Mouse (Mus musculus) kidney, postnatal 14 days (tissue): ENCODE measurements around the gene Alpk1.
A peak's percentile ranks its signal among the peaks of the same experiment; 100 is the strongest.

ENCODE experiments used
- DNase-seq: peaks from one replicate; pipeline ENCODE4 v3.0.0; 2022; ENCODE audit warnings: mixed read lengths

Alpk1 gene

GRCm38 (mm10) chr3:127743614-127744365, 36.5 kb downstream of the Alpk1 start:
- DNase-seq: no peak

- DNase-seq: no peak
These were observed 38.9 kb downstream of the Alpk1 start for GRCm38 (mm10) chr3:127741473-127741872.

- no peak for DNase-seq
These were observed 42.5 kb downstream of the Alpk1 start for GRCm38 (mm10) chr3:127737876-127738275.

GRCm38 (mm10) chr3:127735395-127735794, 44.9 kb downstream of the Alpk1 start:
- DNase-seq: no peak

- no peak for DNase-seq
These were observed 50.7 kb downstream of the Alpk1 start for GRCm38 (mm10) chr3:127729513-127730137.

GRCm38 (mm10) chr3:127728851-127729512, 51.3 kb downstream of the Alpk1 start:
- no peak for DNase-seq

GRCm38 (mm10) chr3:127728046-127728445, 52.3 kb downstream of the Alpk1 start:
- DNase-seq: no peak

GRCm38 (mm10) chr3:127720948-127721347, 59.4 kb downstream of the Alpk1 start:
- DNase-seq: peak; percentile 29

GRCm38 (mm10) chr3:127720050-127720449, 60.3 kb downstream of the Alpk1 start:
- no peak for DNase-seq

- DNase-seq: no peak
These were observed 60.7 kb downstream of the Alpk1 start for GRCm38 (mm10) chr3:127719601-127720000.

GRCm38 (mm10) chr3:127716759-127717158, 63.6 kb downstream of the Alpk1 start:
- no peak for DNase-seq

GRCm38 (mm10) chr3:127713112-127713511, 67.2 kb downstream of the Alpk1 start:
- no peak for DNase-seq

- DNase-seq: no peak
These were observed 68.8 kb downstream of the Alpk1 start for GRCm38 (mm10) chr3:127711536-127711935.

- no peak for DNase-seq
These were observed 73.2 kb downstream of the Alpk1 start for GRCm38 (mm10) chr3:127707089-127707485.

GRCm38 (mm10) chr3:127706445-127707088, 73.8 kb downstream of the Alpk1 start:
- no peak for DNase-seq

- DNase-seq: no peak
These were observed 74.5 kb downstream of the Alpk1 start for GRCm38 (mm10) chr3:127705515-127706444.

GRCm38 (mm10) chr3:127705139-127705514, 75.2 kb downstream of the Alpk1 start:
- DNase-seq: no peak

GRCm38 (mm10) chr3:127701196-127701825, 79.0 kb downstream of the Alpk1 start:
- no peak for DNase-seq

- DNase-seq: no peak
These were observed 81.7 kb downstream of the Alpk1 start for GRCm38 (mm10) chr3:127698636-127699035.

GRCm38 (mm10) chr3:127696541-127696940, 83.8 kb downstream of the Alpk1 start:
- no peak for DNase-seq
